ENCODE assay signal across 22 mouse cellular contexts in genomic region chr13:38649069-38649468, GRCm38 (mm10).
"Had no signal": no experiment of that assay in that cellular context is flagged by ENCODE, and none has a peak within 500 bp of the region (broad histone marks: within the 10 kb centered on the region; RNA-seq: fewer than 3 reads in every experiment).

No protein-coding gene starts in this region.

- ATAC-seq: forebrain, embryonic 15.5 days; forebrain, postnatal 0 days; hindbrain, postnatal 0 days; intestine, embryonic 16.5 days had no signal

- H3K9me3 ChIP-seq: forebrain, embryonic 15.5 days; heart, embryonic 10.5 days; heart, embryonic 15.5 days; hindbrain, embryonic 13.5 days; hindbrain, embryonic 15.5 days; kidney, embryonic 15.5 days; limb, embryonic 13.5 days; limb, embryonic 15.5 days had no signal

- H3K4me3 ChIP-seq: forebrain, embryonic 15.5 days; heart, embryonic 10.5 days; heart, embryonic 15.5 days; hindbrain, embryonic 13.5 days; hindbrain, embryonic 15.5 days; kidney, embryonic 15.5 days; limb, embryonic 13.5 days; limb, embryonic 15.5 days had no signal

- H3K4me2 ChIP-seq: forebrain, embryonic 15.5 days; heart, embryonic 15.5 days; hindbrain, embryonic 13.5 days; hindbrain, embryonic 15.5 days; kidney, embryonic 15.5 days; limb, embryonic 13.5 days; limb, embryonic 15.5 days had no signal

- H3K4me1 ChIP-seq: forebrain, embryonic 15.5 days; heart, embryonic 10.5 days; heart, embryonic 15.5 days; hindbrain, embryonic 13.5 days; hindbrain, embryonic 15.5 days; kidney, embryonic 15.5 days; limb, embryonic 13.5 days; limb, embryonic 15.5 days had no signal

- DNase-seq: forebrain, postnatal 0 days; gastrocnemius, postnatal 14 days; gastrocnemius, postnatal 36 days; kidney, adult 11 months; kidney, adult 2 months; kidney, adult 9 months; kidney, postnatal 14 days; kidney, postnatal 36 days; layer of hippocampus, adult 9-11 months; layer of hippocampus, postnatal 36 days; left cerebral cortex, postnatal 4 days had no signal

- H3K27ac ChIP-seq: forebrain, embryonic 15.5 days; heart, embryonic 10.5 days; heart, embryonic 15.5 days; hindbrain, embryonic 13.5 days; hindbrain, embryonic 15.5 days; hindbrain, postnatal 0 days; kidney, embryonic 15.5 days; kidney, postnatal 0 days; limb, embryonic 13.5 days; limb, embryonic 15.5 days had no signal

- H3K9ac ChIP-seq: forebrain, embryonic 15.5 days; forebrain, postnatal 0 days; heart, embryonic 15.5 days; hindbrain, embryonic 13.5 days; hindbrain, embryonic 15.5 days; kidney, embryonic 15.5 days; limb, embryonic 13.5 days; limb, embryonic 15.5 days had no signal

- H3K27me3 ChIP-seq: forebrain, embryonic 15.5 days; heart, embryonic 15.5 days; hindbrain, embryonic 13.5 days; hindbrain, embryonic 15.5 days; kidney, embryonic 15.5 days; limb, embryonic 13.5 days; limb, embryonic 15.5 days had no signal
